Mouse (Mus musculus) 3T3-L1 (cell line): Measurements from ENCODE around the gene Tfb1m.
A peak's percentile ranks its signal among the peaks of the same experiment; 100 is the strongest.

Experiments
- DNase-seq: peaks from one replicate; pipeline ENCODE4 v3.0.0-alpha.2; 2015; ENCODE audit warnings: low read depth, low spot score

Gene Tfb1m

GRCm38 (mm10) chr17:3514316-3514715 is 43.3 kb downstream of the Tfb1m start:
- no peak for DNase-seq

- peak; percentile 81 for DNase-seq
Observed at GRCm38 (mm10) chr17:3509841-3510240, 47.7 kb downstream of the Tfb1m start.

DNA sequence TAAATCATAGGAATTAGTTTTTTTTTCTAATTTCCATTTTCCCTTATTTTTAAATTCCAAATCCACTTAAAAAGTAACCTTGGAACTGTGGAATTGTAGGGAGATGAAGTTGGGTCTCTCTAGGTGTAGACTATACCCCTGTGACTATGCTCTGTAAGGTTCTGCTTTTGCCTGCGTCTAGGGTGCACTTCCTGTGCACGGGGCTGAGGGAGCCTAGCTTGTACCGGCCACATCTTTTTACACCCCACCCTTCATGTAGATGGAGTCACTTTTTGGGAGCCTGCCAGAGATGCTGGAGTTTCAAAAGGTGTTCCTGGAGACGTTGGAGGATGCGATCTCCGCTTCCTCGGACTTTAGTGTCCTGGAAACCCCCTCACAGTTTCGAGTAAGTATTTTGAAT is 51.1 kb downstream of the Tfb1m start:
- DNase-seq, result no peak

GRCm38 (mm10) chr17:3505711-3506110 is 51.9 kb downstream of the Tfb1m start:
- no peak for DNase-seq

DNA sequence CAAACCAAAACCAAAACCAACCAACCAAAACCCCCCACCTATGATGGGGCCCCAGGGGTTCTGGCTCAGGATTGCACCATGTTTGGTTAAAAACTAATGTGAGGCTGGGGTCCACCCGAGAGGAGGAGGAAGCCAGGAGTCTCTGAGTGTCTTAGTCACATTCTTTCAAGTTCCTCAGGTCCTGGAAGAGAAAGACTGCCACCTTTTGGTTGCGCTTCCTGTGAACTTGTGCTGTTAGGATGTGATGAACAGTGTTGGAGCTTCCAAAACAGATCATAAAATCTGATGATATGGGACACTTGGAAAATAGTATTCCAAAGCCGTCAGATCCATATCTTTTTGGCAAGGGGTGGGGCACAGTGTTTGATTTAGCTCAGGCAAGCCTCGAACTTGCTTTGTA is 56.6 kb downstream of the Tfb1m start:
- peak; percentile 42 for DNase-seq

DNA sequence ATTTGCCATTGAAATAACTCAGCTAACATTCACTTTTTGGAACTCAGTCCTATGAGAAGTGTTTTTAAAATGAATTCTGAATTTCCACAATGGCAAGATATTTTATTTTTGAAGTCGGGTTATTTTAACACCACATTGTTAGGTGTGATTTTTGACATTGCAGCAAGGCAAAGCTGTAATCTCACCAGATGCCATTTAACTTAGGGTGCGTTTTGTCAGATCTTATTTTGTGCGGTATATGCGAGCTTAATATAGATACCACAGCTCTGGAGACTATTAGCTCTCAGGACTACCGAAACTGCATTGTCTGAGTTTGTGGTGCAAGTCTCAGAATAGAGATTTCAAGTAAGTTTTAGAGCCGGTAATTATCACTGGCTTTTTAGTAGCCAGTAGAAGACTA is 57.5 kb downstream of the Tfb1m start:
- no peak for DNase-seq

GRCm38 (mm10) chr17:3499468-3499867 is 58.1 kb downstream of the Tfb1m start:
- no peak for DNase-seq

- DNase-seq, result no peak
Observed at GRCm38 (mm10) chr17:3498580-3498979, 59.0 kb downstream of the Tfb1m start.

DNA sequence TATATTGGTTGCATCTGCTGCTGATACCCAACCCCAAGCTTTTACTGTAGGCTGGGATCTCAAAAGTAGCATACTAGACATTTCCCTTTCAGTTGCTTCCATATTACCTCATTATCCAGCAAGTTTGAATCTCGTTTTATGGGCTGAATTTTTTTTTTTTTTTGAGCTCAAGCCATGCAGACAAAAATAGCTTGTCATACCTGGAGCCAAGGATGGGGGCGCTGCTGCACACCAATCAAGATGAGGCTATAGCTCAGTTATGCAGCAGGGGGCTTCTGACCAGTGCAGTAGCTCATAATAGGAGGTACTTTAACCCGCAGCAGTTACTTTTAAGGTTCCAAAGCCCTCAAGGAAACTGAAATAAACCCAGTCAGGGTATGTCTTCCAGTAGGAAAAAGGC is 59.5 kb downstream of the Tfb1m start:
- DNase-seq, result peak; percentile 65

- no peak for DNase-seq
Observed at GRCm38 (mm10) chr17:3496080-3496479, 61.5 kb downstream of the Tfb1m start.

GRCm38 (mm10) chr17:3495576-3495975 is 62.0 kb downstream of the Tfb1m start:
- DNase-seq, result no peak

DNA sequence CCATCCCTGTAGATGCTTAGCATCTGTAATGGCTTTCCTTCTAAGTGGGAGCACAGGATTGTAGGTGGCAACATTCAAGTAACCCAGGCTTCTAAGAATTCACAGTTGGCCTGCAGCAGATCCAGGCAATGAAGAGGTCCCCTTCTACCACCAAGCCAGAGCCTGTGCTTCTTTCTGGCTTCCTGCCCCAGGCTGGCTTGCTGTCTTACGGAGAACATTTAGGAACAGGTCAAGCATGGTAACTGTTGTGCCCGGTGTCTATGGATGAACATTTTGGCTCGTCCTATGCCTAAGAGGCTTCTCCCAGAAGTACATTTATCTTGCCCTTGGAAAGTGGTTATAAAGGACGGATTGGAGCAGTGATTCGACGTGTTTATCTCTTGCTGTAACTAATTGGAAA is 65.9 kb downstream of the Tfb1m start:
- no peak for DNase-seq

DNA sequence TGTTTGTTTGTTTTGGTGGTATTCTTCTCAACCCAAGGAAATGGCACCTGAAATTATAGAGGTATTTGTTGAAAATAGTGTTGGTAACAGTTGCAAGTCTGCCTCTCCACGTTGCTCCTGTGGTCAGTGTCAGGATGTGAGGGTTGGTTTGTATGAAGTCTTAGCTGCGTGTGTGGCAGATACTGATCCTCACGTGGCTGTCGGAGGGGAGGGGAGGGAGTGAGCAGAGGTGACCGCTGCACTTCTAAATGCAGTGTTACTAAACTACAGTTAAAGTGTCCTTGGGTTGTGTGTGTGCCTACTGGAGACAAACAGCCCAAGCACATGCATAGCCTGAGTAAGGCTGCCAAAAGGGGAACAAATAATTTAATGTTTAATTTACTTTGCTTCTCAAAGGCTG is 66.5 kb downstream of the Tfb1m start:
- no peak for DNase-seq

- peak; percentile 46 for DNase-seq
Observed at GRCm38 (mm10) chr17:3490216-3490895, 67.2 kb downstream of the Tfb1m start.

- no peak for DNase-seq
Observed at GRCm38 (mm10) chr17:3487721-3488601, 69.6 kb downstream of the Tfb1m start.

DNA sequence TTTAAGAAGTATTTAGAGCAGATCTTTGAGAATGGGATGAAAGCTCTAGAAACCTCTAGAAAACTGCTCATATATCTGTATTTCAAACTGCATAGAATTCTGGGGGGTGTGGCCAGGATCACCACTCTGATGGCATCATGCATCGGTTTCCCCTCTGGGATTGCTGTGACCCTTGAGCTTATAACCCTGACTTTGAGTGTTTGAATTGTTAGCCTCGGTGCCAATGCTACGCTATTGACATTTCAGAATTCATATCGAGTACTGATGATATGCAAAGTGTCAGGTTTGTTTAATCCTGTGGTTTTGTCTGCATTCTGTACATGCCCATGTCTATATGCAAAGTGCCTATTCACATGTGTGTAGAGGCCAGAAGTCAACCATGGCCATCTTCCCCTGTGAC is 70.4 kb downstream of the Tfb1m start:
- no peak for DNase-seq

DNA sequence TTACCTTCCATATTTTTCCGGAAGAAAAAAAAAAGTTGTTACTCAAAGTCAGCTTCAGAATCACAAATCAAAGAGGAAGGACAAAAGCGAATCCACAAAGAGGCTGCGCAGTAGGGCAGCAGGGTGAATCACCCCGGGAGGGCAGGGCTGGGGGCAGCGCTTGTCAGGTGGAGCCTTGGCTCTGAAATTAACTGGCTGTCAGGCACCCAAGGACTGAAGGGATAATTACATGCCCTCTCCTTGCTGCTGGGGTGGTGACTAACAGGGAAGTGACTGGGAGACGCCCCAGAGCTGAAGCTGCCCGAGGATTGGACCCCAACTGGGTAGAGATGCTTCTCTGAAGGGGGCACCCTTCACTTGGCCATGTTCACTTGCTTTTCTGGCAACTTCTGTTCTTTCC is 71.7 kb downstream of the Tfb1m start:
- no peak for DNase-seq

DNA sequence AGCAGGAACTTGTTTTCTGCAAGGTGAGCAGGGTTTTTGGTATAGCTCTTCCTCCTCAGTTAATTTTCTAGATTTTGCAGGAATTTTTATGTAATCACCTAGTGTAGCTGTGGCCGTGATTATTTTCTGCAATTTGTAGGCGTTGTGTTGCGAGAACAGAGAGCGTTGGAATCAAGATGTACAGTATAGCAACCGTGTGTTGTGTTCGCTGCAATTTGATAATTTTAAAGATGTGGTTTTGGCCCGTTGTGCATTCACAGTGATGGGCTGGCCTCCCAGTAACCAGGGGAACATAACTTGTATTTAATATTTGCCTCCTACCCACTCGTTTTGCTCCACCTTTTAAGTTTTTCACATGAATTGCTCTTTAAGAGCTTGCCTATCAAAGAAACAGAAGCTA is 74.5 kb downstream of the Tfb1m start:
- no peak for DNase-seq

DNA sequence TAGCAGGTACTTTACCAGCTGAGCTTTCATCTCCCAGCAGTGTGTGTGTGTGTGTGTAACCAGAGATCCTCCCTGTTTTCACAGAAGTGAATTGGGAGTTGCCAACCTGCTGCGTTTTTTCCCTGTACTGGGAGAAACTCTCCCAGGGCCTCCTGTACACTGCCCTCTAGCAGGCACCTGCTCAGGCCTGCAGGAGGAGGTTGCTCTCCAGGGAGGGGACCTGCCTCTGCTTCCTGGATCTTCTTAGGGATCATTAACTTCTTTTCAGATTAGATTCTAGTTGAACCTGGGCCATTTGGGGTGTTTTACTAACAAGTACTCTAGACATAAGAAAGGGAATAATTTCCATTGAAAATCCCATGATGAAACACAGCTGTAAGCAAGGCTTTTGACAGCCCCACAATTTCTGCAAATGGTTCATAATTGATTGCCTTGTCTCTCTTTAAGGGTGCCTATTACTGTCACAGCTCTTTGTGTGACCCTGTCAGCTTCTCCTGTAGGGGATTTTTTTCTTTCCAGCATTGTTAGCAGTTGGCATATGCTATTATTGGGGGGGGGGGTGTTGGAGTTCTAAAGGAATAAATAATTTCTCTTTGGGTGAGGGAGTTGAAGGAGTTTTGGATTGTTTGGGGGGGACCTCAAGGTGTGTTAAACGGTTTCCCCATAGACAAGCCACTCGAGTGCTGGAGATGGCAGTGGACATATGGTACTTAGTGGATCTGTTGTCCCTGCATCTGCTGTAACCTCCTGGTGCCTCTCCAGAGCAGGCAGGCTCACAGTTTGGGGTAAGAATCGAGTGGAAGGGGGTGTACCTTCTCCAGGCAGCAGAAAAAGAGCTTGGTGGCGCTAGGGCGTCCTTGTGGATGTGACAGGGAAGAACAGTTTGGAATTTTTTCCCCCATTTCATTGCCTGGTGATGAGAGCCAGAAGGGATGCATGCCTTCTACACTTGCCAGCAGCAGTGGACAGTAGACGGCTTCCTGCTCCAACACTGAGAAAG is 75.7 kb downstream of the Tfb1m start:
- no peak for DNase-seq

- DNase-seq, result peak; percentile 58
Observed at GRCm38 (mm10) chr17:3476546-3476945, 81.0 kb downstream of the Tfb1m start.

- DNase-seq, result no peak
Observed at GRCm38 (mm10) chr17:3472018-3472417, 85.6 kb downstream of the Tfb1m start.
